Mouse (Mus musculus) frontal cortex, adult 2 months (tissue): ENCODE measurements at regions not wholly inside any gene's neighbourhood (a gene's known extent, or its start where the extent isn't known, plus 50 kb on each side); places are given as distances from the start of the nearest gene placed in this dataset.

Experiments
- DNase-seq, 2 experiments: peaks; one replicate each; pipeline ENCODE4 v3.0.0; 2022; ENCODE audit warnings: low spot score in 1 of 2; ENCODE audit errors: extremely low spot score in 1 of 2

GRCm38 (mm10) chr1:75681913-75682312 is 135.8 kb downstream of the Slc4a3 start:
- DNase-seq = no peak

- no peak for DNase-seq
These were observed 146.7 kb downstream of the Slc4a3 start for GRCm38 (mm10) chr1:75692781-75693180.

- no peak for DNase-seq
These were observed 147.3 kb downstream of the Slc4a3 start for GRCm38 (mm10) chr1:75693231-75693914.

GRCm38 (mm10) chr1:75704832-75705650 is 159.0 kb downstream of the Slc4a3 start:
- DNase-seq = peak; percentile 14 to 41

GRCm38 (mm10) chr1:75706126-75706525 is 160.1 kb downstream of the Slc4a3 start:
- no peak for DNase-seq

GRCm38 (mm10) chr1:75723431-75723830 is 177.4 kb downstream of the Slc4a3 start:
- DNase-seq = no peak

GRCm38 (mm10) chr1:75725329-75725728 is 179.3 kb downstream of the Slc4a3 start:
- no peak for DNase-seq

- peak in 1 of 2 experiments; percentile 51 for DNase-seq
These were observed 182.8 kb downstream of the Slc4a3 start for GRCm38 (mm10) chr1:75728859-75729258.

- DNase-seq = no peak
These were observed 187.7 kb downstream of the Slc4a3 start for GRCm38 (mm10) chr1:75733791-75734190.

- DNase-seq = no peak
These were observed 192.6 kb downstream of the Slc4a3 start for GRCm38 (mm10) chr1:75738651-75739050.

- no peak for DNase-seq
These were observed 203.7 kb downstream of the Slc4a3 start for GRCm38 (mm10) chr1:75749665-75750221.

- no peak for DNase-seq
These were observed 226.1 kb downstream of the Slc4a3 start for GRCm38 (mm10) chr1:75772131-75772530.

GRCm38 (mm10) chr1:75773014-75773413 is 226.9 kb downstream of the Slc4a3 start:
- DNase-seq = no peak

- no peak for DNase-seq
These were observed 232.8 kb downstream of the Slc4a3 start for GRCm38 (mm10) chr1:75778889-75779288.

GRCm38 (mm10) chr1:75783206-75783605 is 237.1 kb downstream of the Slc4a3 start:
- no peak for DNase-seq

- no peak for DNase-seq
These were observed 240.2 kb downstream of the Slc4a3 start for GRCm38 (mm10) chr1:75786173-75786820.

- DNase-seq = no peak
These were observed 245.4 kb downstream of the Slc4a3 start for GRCm38 (mm10) chr1:75791509-75791908.

GRCm38 (mm10) chr1:75797793-75798192 is 251.7 kb downstream of the Slc4a3 start:
- no peak for DNase-seq

GRCm38 (mm10) chr1:75798375-75799099 is 252.5 kb downstream of the Slc4a3 start:
- no peak for DNase-seq

GRCm38 (mm10) chr1:75804473-75804872 is 258.4 kb downstream of the Slc4a3 start:
- DNase-seq = no peak
